Mouse (Mus musculus): ENCODE data around the gene 1700012P22Rik.

GRCm38 (mm10) chr4:144453217-144453616, 14.6 kb upstream of the 1700012P22Rik start, which contains the start of gene Gm9944:
- no peak for TF ChIP-seq CTCF (IDR thresholded peaks at IDR 0.05; ENCODE audit: low read depth)
- no peak for TF ChIP-seq EP300 (optimal IDR thresholded peaks at IDR 0.05)
